Mouse (Mus musculus) E14TG2a.4 (cell line): Measurements from ENCODE around the gene Zfand3.

ENCODE experiments used
- CTCF ChIP-seq: conservative IDR thresholded peaks from 2 replicates; pipeline ENCODE4 v1.5.1; 2014; ENCODE audit warnings: low read length
- NANOG ChIP-seq: IDR thresholded peaks from 2 replicates; pipeline ENCODE4 v1.6.1; 2014; ENCODE audit warnings: borderline replicate concordance, low read length, mixed read lengths
- POU5F1 ChIP-seq: IDR thresholded peaks from 2 replicates; pipeline ENCODE4 v1.6.1; 2014; ENCODE audit warnings: low read length, borderline replicate concordance

DNA sequence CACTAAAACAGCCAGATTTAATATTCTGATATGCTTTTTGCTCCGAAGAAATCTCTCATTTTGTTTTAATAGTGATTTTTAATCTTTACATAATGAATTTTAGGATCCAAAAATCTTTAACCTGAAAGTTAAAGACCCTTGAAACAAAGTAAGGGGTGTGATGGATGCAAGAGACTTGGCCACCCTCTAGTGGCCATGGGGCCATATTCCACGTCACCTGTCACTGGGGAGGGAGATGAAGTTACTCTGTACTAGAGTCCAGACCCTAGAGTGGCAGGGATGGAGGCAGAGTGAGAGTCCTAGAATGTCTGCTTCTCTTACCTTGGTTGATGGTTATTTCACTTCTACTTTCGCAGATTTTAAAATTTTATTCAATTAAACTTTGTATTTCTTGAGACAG lies 100.8 kb downstream of the Zfand3 start:
- TF ChIP-seq CTCF = peak; percentile 36
- no peak for TF ChIP-seq POU5F1
- no peak for TF ChIP-seq NANOG
